Mouse (Mus musculus) gastrocnemius, postnatal 36 days (tissue): ENCODE measurements at regions not wholly inside any gene's neighbourhood (a gene's known extent, or its start where the extent isn't known, plus 50 kb on each side); places are given as distances from the start of the nearest gene placed in this dataset.
"Not testable (repeated sequence)": the region's sequence is repeated elsewhere in the genome, so short reads cannot be mapped to it uniquely, and the experiment has no call there.

ENCODE experiments used
- DNase-seq, 2 experiments: peaks; one replicate each; pipeline ENCODE4 v3.0.0; 2022
- intact Hi-C: fragments of 180-260 bp; cut with DNase I; formaldehyde crosslinking; loops from one replicate; pipeline ENCODE4 v1.15.1; 2025

DNA sequence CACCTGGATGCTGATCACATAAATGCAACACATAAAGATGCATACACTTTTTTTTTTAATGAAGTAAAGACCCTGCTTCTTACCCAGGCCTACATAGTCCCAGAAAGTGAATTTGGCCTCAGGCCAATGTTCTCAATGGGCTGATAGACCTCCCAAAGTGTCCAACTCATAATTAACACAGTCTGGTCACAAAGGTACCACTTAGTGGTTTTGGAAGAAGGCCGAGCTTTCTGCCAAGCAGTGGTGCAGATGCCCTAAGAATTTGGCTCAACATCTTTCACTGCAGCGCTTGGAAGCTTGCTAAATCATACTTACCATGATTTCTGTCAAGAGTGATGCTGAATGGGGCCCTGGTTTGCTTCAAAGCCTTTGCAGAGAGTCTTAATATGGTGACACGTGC lies 706.4 kb upstream of the Rag2 start:
- intact Hi-C loops = no loop called here

DNA sequence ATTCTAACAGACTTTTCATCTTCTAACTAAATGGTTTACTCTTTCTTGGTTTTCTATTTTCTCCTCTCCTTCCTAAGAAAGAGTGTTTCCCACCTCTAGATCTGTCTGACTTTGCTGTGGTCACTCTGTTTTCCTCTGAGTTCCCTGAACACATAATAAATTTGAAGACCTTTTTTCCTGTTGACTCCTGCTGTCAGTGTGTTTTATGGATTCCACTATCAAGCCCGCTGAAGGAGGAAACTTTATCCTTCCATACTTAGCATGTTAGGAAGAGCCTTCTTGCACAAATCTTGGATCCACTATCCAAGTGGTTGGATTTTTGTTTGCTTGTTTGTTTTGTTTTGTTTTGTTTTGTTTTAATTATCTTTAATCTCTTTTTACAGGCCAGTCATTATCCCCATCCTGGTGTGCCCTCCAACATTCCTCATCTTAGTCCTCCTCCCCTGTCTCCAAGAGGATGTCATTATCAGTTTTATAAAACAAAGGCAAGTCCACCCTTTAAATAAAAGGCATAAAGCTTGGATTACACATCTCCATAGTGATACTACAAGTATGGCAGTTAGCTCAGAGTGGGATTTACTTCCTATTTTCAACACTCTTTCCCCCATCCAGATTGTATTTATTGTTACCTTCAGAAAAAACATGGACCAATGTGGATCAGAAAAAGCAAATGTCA lies 704.8 kb upstream of the Rag2 start:
- intact Hi-C loops = no loop called here
- DNase-seq = no peak

More for the DNA sequence above, 706.4 kb upstream of the Rag2 start:
- DNase-seq = no peak

- intact Hi-C loops, DNase-seq: not testable (repeated sequence)
Observed at GRCm38 (mm10) chr2:100948632-100949031, 675.9 kb upstream of the Rag2 start.

DNA sequence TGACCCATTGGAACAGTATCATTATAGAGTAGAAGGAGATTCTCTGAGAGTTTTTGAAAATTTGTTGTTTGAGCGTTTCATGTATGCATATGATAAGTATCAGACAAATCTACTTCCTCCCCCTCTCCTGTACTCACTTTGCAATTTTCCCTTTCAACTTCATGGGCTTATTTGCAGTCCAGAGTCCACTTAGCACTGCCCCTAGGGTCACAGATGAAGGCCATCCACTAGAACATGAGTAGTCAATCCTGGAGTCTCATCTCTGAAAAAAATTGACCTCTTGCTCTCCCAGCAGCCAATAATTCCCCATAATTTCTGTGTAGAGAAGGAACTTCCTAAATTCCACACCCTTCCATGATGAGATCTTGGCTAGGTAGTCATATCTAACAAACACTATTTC lies 665.1 kb upstream of the Rag2 start:
- intact Hi-C loops = no loop called here
- no peak for DNase-seq

DNA sequence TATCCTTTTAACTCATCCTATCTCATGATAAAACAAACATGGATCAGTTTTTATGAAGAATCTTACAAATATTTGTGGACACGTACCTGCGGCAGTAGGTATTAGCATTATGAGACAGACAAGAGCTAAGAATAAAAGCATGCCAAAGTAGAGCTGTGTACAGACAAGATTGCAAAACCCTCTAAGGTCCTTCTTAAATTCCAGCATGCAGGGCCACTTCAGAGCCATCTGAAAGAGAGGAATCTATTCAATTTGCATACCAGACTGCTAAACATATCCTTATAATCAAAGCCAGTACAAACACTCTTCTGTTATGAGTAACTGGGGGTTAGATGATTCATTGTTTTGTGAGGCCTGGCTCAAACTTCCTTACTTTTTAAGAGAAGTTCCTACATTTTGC lies 659.9 kb upstream of the Rag2 start:
- no peak for DNase-seq
- intact Hi-C loops = no loop called here

GRCm38 (mm10) chr2:100977202-100977601 lies 647.3 kb upstream of the Rag2 start:
- no peak for DNase-seq

DNA sequence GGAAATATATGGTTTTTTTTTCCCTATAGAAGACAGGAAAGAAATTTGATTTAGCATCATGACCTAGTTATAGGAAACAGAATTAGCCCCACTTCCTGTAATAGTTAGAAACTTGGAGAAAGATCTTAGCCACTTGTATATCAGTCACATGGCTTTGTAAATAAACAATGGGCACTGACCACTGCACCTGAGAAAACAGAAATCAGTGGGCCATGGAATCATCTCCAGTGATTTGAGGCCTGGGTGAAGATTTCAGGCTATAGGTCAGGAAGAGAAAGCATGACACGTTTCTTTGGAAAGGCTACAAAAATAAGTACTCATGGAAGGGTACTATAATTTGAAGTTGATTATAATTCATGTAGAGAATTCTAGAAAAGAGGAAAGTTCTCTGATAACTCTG lies 642.2 kb upstream of the Rag2 start:
- no peak for DNase-seq
- intact Hi-C loops = no loop called here

More at GRCm38 (mm10) chr2:100977202-100977601, 647.3 kb upstream of the Rag2 start:
- intact Hi-C loops = no loop called here

GRCm38 (mm10) chr2:101015353-101015752 lies 609.2 kb upstream of the Rag2 start:
- no peak for DNase-seq
- intact Hi-C loops = no loop called here

- DNase-seq = no peak
- intact Hi-C loops = no loop called here
Observed at GRCm38 (mm10) chr2:101019384-101019783, 605.1 kb upstream of the Rag2 start.

DNA sequence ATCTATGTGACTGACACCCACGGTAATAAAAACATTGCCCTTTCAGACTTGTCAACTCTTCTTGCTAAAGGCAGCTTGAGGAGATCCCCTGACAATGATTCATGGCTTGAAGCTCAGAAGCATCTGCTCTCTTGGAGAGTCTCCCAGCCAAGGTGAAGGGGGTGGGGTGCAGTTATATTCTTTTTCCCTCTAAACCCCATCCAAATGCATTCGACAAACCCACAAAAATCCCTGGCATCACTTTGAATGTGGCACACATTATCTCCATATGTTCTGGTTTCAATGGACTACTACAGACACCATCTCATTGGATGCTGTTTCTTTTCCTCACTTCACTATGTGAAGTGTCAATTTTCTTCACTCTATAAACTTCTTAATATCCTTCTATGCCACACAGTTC lies 603.0 kb upstream of the Rag2 start:
- intact Hi-C loops = no loop called here
- DNase-seq = no peak

DNA sequence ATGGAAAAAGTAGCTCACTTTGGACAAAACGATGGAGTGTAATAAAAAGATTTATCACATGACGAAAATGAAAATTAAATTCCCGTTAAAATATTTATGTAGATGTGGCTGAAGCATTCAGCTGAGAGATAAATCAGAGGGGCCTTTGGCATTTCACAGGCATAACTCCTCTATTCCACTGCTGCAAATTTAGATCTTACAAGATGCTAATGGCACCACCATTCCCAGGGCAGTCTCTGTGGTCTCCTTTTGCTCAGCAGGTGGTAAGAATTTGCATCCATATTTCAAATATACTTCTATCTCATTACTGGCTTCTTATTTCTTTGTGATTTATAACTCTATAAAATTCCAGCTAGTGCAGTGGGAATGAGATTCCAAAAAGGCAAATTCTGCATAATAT lies 581.5 kb upstream of the Rag2 start:
- intact Hi-C loops = no loop called here
- no peak for DNase-seq

DNA sequence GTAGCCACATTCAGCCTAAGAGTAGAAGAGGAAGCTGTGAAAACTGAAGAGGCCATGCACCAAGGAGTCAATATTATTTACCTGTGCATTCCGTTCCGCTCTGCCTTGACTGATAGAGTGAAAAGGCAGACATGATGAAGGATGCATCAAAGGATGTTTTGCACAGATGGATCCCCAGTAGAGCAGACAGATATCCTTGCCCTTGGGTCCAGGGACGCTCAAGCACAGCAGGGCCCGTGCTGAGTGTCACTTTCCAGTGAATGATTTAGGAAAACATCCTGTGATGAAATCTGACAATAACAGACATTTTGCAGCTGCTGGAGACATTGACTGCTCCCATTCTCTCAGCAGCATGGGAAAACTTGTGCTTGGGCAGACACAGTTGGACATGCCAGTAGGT lies 561.6 kb upstream of the Rag2 start:
- intact Hi-C loops = no loop called here
- no peak for DNase-seq

DNA sequence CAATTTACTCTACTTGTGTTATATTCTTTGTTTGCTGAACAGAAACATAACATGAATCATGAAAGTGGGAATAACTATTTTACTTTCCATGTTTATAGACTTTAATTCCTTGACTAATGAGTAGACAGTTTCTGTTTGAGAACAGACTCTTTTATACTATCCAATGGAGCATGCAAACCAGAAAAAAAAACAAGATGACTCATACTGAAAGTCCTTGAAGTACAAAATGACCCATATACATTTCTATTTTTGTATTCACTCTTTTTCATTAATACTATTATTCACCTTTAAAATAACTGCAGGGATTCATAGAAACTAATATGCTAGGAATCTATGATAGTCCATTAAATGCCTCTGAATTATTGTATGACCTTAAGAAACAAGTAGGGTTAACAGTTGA lies 549.5 kb upstream of the Rag2 start:
- DNase-seq = no peak
- intact Hi-C loops = no loop called here

- intact Hi-C loops = no loop called here
Observed at GRCm38 (mm10) chr2:101080231-101080630, 544.3 kb upstream of the Rag2 start.

GRCm38 (mm10) chr2:101083813-101084212 lies 540.7 kb upstream of the Rag2 start:
- intact Hi-C loops = no loop called here
- no peak for DNase-seq

More at GRCm38 (mm10) chr2:101080231-101080630, 544.3 kb upstream of the Rag2 start:
- DNase-seq = no peak

- DNase-seq = no peak
- intact Hi-C loops = no loop called here
Observed at GRCm38 (mm10) chr2:101084648-101085047, 539.9 kb upstream of the Rag2 start.

DNA sequence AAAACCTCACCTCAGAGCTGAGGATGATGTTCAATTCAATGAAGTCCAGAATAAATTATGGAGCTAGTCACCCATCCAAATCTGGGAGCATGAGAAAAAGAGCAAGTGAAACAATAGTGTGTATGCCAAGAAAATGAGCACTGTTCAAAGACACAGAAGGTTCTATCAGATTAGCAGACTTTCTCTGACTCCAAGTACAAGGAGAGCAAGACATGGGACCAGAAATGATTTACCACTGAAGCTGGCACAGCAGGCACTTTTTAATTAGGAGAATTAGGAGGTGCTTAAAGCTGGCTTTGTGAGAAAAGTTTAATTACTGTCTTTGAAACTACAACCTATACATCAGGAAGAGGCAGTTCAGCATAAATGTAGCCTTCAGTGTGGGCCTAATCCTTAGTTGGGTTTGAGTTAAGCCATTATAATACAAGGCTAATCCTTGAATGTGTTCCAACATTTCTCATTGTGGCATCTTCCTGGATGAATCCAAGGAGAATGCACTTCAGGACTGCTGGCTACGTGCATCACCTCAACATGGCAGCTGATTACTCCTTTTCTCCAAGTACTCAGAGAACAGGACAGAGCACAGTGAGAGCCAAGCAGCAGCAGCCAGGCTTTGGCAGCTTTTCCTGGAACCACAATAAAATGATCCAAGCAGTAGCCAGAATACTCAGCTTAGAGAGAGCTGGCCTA lies 517.2 kb upstream of the Rag2 start:
- peak in 1 of 2 experiments; percentile 6 for DNase-seq
- intact Hi-C loops = no loop called here

GRCm38 (mm10) chr2:101136867-101137266 lies 487.7 kb upstream of the Rag2 start:
- DNase-seq = no peak
- intact Hi-C loops = no loop called here

DNA sequence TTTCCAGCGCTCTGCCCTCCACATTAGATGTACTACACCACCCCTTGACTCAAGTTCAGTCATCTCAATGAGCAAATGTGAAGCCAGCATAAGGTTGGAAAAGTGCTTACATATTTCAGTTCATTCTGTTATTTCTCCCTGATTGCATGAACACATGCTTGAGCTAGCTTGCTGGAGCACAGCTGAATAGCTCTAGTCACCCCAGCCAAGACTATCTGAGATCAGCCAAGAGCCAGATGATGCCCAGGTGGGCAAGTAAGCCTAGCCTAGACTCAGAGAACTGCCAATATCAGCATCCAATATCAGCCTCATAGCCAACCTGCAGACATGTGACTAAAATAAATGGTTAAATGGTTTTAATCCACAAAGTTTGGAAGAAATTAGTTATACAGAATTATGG lies 484.6 kb upstream of the Rag2 start:
- intact Hi-C loops = no loop called here
- DNase-seq = no peak

DNA sequence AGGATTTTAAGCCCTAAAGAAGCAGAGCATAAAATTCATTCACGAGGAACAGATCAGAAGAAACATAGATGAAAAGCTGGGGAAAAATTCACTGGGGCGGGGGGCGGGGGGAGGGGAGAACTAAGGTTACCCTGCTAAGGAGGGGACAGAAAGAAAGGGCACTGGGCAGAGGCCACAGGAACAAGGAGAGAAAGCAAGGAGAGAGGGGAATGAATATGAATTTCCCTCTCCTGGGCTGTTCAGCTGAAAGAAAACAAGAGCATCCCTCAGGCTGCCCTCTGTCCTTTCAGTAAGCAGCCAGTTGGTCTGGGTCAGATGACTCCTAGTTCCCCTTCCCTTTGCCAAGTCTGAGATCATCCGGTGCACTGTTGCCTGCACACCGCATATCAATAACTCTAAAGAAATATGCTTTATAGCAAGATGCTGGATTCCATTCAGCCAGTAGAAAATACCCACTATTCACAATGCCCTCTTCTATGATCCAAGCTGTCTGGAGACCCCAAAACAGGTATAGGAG lies 467.7 kb upstream of the Rag2 start:
- intact Hi-C loops = no loop called here
- DNase-seq = no peak

- intact Hi-C loops = no loop called here
- DNase-seq = no peak
Observed at GRCm38 (mm10) chr2:101159276-101159675, 465.2 kb upstream of the Rag2 start.

- intact Hi-C loops = no loop called here
- DNase-seq = no peak
Observed at GRCm38 (mm10) chr2:101165942-101166341, 458.6 kb upstream of the Rag2 start.
